ENCODE assay signal across 15 mouse cellular contexts in genomic region chr2:80135076-80135475, GRCm38 (mm10). TPM values are rescaled to one million over a fixed set of nuclear protein-coding genes. Genes with fewer than 3 reads are reported as not detected.
"Had no signal": no experiment of that assay in that cellular context is flagged by ENCODE, and none has a peak within 500 bp of the region (broad histone marks: within the 10 kb centered on the region; RNA-seq: fewer than 3 reads in every experiment).

No protein-coding gene starts in this region.

- H3K27ac ChIP-seq: liver, embryonic 15.5 days; macrophage; midbrain, embryonic 12.5 days; midbrain, embryonic 15.5 days; neural tube, embryonic 12.5 days; stomach, embryonic 15.5 days; stomach, postnatal 0 days had no signal

- H3K9ac ChIP-seq: liver, embryonic 15.5 days; liver, postnatal 0 days; midbrain, embryonic 12.5 days; midbrain, embryonic 15.5 days; neural tube, embryonic 12.5 days; stomach, embryonic 15.5 days had no signal

- H3K4me3 ChIP-seq: liver, embryonic 15.5 days; megakaryocyte, embryonic 14.5 days; midbrain, embryonic 12.5 days; midbrain, embryonic 15.5 days; neural tube, embryonic 12.5 days; stomach, embryonic 15.5 days had no signal

- H3K27me3 ChIP-seq: liver, embryonic 15.5 days; megakaryocyte, embryonic 14.5 days; midbrain, embryonic 12.5 days; midbrain, embryonic 15.5 days; neural tube, embryonic 12.5 days; stomach, embryonic 15.5 days had no signal

- H3K4me1 ChIP-seq: liver, embryonic 15.5 days; midbrain, embryonic 12.5 days; midbrain, embryonic 15.5 days; neural tube, embryonic 12.5 days; stomach, embryonic 15.5 days had no signal

- DNase-seq: liver, postnatal 0 days; lung, adult 2 months; lung, postnatal 10 days; right cerebral cortex, postnatal 14 days; thymus, adult 2 months; thymus, postnatal 25 days; thymus, postnatal 4 days had no signal

- H3K36me3 ChIP-seq: liver, embryonic 15.5 days; midbrain, embryonic 12.5 days; midbrain, embryonic 15.5 days; neural tube, embryonic 12.5 days; stomach, embryonic 15.5 days had no signal

- H3K9me3 ChIP-seq: liver, embryonic 15.5 days; midbrain, embryonic 12.5 days; midbrain, embryonic 15.5 days; neural tube, embryonic 12.5 days; stomach, embryonic 15.5 days had no signal

- ATAC-seq: liver, postnatal 0 days; midbrain, embryonic 15.5 days had no signal

- H3K4me2 ChIP-seq: liver, embryonic 15.5 days; midbrain, embryonic 12.5 days; midbrain, embryonic 15.5 days; neural tube, embryonic 12.5 days; stomach, embryonic 15.5 days had no signal

RNA-seq across cellular contexts. Expression of gene Pde1a, which starts 5.8 kb away (rescaled TPM):
- polyA plus RNA-seq: macrophage had no signal
